Mouse (Mus musculus) heart, embryonic 11.5 days (tissue): ENCODE measurements at regions not wholly inside any gene's neighbourhood (a gene's known extent, or its start where the extent isn't known, plus 50 kb on each side); places are given as distances from the start of the nearest gene placed in this dataset.

ENCODE experiments used
- ATAC-seq: fragments of 200-750 bp; cut with Nextera tagmentation; replicated peaks from 2 replicates; pipeline ENCODE4 v1.8.0; 2017; ENCODE audit warnings: moderate library complexity; ENCODE audit not compliant: insufficient number of reproducible peaks, low FRiP score, low TSS enrichment
- H3K27ac ChIP-seq: fragments of 300-500 bp; sonication (generic); 2 replicates; pipeline ENCODE4 v1.5.1; 2014; ENCODE audit warnings: mild to moderate bottlenecking, low read depth, low read length
- H3K27me3 ChIP-seq: fragments of 300-500 bp; sonication (generic); 2 replicates; pipeline ENCODE4 v1.6.1; 2014; ENCODE audit warnings: mild to moderate bottlenecking, low read length, mixed read lengths; ENCODE audit not compliant: control insufficient read depth, insufficient read depth
- H3K36me3 ChIP-seq: fragments of 300-500 bp; sonication (generic); 2 replicates; pipeline ENCODE4 v1.6.1; 2014; ENCODE audit warnings: mild to moderate bottlenecking, low read length, moderate library complexity, mixed read lengths; ENCODE audit not compliant: control insufficient read depth, insufficient read depth
- H3K4me1 ChIP-seq: fragments of 300-500 bp; sonication (generic); 2 replicates; pipeline ENCODE4 v1.6.1; 2014; ENCODE audit warnings: low read length; ENCODE audit not compliant: control insufficient read depth, insufficient read depth
- H3K4me2 ChIP-seq: fragments of 300-500 bp; sonication (generic); 2 replicates; pipeline ENCODE4 v1.6.1; 2014; ENCODE audit warnings: mild to moderate bottlenecking, moderate library complexity
- H3K4me3 ChIP-seq: fragments of 300-500 bp; sonication (generic); 2 replicates; pipeline ENCODE4 v1.5.1; 2014; ENCODE audit warnings: low read depth, low read length
- H3K9ac ChIP-seq: fragments of 300-500 bp; sonication (generic); 2 replicates; pipeline ENCODE4 v1.6.1; 2014; ENCODE audit warnings: mild to moderate bottlenecking, low read depth, low read length, moderate library complexity
- H3K9me3 ChIP-seq: fragments of 300-500 bp; sonication (generic); replicated peaks from 2 replicates; pipeline ENCODE4 v1.6.1; 2016; ENCODE audit warnings: low read length; ENCODE audit not compliant: control insufficient read depth
- WGBS: fragments of 180-500 bp; shearing (Covaris S2); extraction: QIAGEN DNeasy Blood & Tissue Kit; methylation state at CpG from one replicate; pipeline ENCODE4 v1.1.7; 2014; ENCODE audit not compliant: insufficient replicate concordance; 5-methylcytosine and 5-hydroxymethylcytosine counted together

DNA sequence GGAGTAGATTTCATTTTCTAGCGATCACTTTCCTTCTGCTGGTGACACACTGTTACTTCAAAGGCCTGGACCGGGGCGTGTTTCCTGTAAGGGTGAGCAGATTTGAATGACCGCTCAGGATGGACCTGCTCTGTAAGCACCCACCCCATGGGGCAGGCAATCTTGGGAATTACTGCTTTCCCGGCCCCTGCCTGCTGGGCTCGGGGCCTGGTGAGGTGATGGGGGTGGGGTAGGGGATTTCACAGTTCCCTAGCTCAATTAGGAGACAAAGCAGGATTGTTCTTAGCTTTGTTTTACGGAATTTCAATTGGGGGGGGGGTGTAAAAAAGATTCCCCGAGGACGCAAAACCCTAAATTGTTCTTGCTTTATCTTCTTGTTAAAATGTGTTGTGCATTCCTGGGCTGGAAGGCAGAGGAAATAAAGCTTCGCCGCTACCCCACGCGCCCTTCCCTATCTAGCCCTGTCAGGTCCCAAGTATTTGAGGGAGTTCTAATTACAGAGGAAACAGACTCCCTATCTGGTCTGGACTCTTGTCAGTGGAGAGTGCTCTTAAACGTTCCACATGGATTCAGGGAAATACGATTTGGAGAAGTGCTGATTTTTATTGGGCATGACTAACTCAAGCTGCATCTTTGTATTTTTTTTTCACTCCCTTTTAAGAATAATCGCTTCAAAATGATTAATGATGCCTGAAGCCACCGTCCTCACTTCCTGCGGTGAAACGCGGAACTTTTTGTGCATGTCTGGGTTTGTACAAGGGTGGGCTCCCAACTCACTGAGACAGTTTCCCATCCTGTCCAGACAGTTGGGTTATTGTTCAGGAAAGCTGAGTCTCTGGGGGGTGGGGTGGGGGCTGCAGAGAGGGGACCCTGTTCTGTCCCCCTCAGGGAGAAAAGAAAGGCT lies 194.3 kb downstream of the Enc1 start:
- peak; percentile 68 for ATAC-seq
- peak overlapping the region; percentile 46 for H3K4me3 ChIP-seq
- H3K9me3 ChIP-seq, result no peaks in the 10 kb centered on the region
- 1% methylated on average over 20 of the region's 20 CpGs for WGBS
- no peaks in the 10 kb centered on the region for H3K36me3 ChIP-seq
- peaks cover 49% of the 10 kb centered on the region for H3K4me1 ChIP-seq
- H3K4me2 ChIP-seq, result peak overlapping the region; percentile 87
- peak overlapping the region; percentile 84 for H3K27ac ChIP-seq
- peak overlapping the region; percentile 74 for H3K9ac ChIP-seq
- no peaks in the 10 kb centered on the region for H3K27me3 ChIP-seq

DNA sequence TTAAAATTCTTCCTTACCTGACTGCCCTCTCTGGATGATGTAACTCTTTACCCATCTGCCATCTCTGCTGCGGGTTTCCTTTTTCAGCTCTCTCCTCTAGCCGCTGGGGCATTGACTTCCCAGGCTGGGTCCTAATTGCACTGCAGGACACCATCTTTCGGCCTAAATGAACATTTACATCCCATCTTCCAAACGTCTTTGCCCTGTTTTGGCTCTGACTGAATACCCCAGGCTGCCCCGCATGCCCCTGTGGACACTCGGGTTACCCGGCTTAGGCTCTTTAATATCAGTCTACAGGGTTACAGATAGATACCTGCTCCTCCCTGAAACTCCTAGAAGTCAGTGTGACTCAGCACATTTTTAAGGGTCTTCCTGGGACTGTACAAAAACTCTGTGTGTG lies 193.3 kb downstream of the Enc1 start:
- Histone ChIP-seq H3K9me3 (no peaks in the 10 kb centered on the region), H3K9ac (no peak overlapping the region), H3K4me2 (no peak overlapping the region), H3K4me3 (no peak overlapping the region), H3K36me3 (no peaks in the 10 kb centered on the region), H3K27ac (no peak overlapping the region), H3K4me1 (peaks cover 41% of the 10 kb centered on the region), H3K27me3 (no peaks in the 10 kb centered on the region)
- 45% methylated on average over 7 of the region's 7 CpGs for WGBS
- no peak for ATAC-seq

GRCm38 (mm10) chr13:97432627-97433026 lies 191.7 kb downstream of the Enc1 start:
- 30% methylated on average over 4 of the region's 4 CpGs for WGBS
- H3K9me3 ChIP-seq, result no peaks in the 10 kb centered on the region

DNA sequence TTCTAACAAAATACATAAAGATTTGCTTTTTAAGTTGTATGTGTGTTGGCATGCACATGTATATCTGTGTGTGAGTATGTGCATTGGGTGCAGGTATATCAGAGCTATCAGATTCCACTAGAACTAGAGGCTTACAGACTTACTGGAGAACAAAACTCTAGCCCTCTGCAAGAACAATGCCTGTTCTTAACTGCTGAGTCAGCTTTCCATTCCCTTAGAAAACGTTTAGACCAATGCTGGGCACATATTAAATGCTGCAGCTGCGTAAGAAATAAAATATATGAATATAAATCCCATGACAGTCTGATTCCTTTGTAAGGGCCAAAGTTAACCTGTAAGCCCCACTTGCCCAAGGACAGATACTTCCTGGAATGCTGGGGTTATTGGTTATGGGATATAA lies 190.0 kb downstream of the Enc1 start:
- H3K9me3 ChIP-seq, result no peaks in the 10 kb centered on the region
- no peak overlapping the region for H3K4me3 ChIP-seq
- no peak overlapping the region for H3K4me2 ChIP-seq
- H3K27me3 ChIP-seq, result no peaks in the 10 kb centered on the region
- H3K36me3 ChIP-seq, result no peaks in the 10 kb centered on the region
- 54% methylated on average over 2 of the region's 2 CpGs for WGBS
- no peak overlapping the region for H3K9ac ChIP-seq
- no peak for ATAC-seq
- H3K4me1 ChIP-seq, result peaks cover 18% of the 10 kb centered on the region
- H3K27ac ChIP-seq, result no peak overlapping the region

More at GRCm38 (mm10) chr13:97432627-97433026, 191.7 kb downstream of the Enc1 start:
- Histone ChIP-seq H3K9ac (no peak overlapping the region), H3K27me3 (no peaks in the 10 kb centered on the region), H3K4me2 (no peak overlapping the region), H3K4me1 (peaks cover 33% of the 10 kb centered on the region), H3K36me3 (no peaks in the 10 kb centered on the region), H3K4me3 (no peak overlapping the region), H3K27ac (no peak overlapping the region)
- no peak for ATAC-seq

DNA sequence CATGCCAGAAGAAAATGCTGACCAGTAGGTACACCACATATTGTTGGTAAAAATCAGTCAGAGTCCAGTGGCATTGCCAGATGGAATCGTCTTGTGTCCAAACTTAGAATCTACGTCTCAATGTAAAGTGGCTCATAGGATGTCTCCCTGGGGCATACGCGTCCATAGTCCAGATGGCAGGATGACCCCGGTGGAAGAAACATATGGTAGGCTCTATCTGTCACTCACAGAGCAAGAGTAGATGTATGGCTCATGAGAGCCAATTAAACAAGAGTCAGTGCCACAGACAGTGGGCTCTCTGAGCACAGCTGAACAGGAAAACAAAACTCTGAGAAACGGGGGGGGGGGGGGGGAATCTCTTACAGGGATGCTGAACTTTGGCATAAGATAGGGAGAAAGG lies 187.3 kb downstream of the Enc1 start:
- no peaks in the 10 kb centered on the region for H3K9me3 ChIP-seq
- H3K4me3 ChIP-seq, result no peak overlapping the region
- no peak overlapping the region for H3K9ac ChIP-seq
- H3K27me3 ChIP-seq, result no peaks in the 10 kb centered on the region
- ATAC-seq, result no peak
- no peaks in the 10 kb centered on the region for H3K36me3 ChIP-seq
- H3K4me1 ChIP-seq, result no peaks in the 10 kb centered on the region
- H3K27ac ChIP-seq, result no peak overlapping the region
- H3K4me2 ChIP-seq, result no peak overlapping the region
- 69% methylated on average over 6 of the region's 6 CpGs for WGBS

DNA sequence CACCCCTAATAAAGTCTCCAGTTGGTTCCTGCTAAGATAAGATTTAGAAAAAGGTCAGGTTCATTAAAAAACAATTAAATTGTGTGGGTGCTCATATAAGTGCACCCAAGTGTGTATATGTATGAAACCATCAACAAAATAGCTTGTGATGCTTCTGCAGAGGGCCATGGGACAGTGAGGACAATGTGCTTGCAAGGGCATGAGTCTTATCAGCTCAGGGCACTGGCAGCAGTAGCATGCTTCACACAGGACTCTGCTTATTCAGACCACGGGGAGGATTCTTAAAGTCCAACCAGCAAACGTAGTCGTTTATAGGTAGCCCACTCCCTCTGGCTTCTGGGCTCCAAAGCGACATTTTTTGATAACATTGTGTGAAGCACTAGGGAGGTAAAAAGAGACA lies 186.6 kb downstream of the Enc1 start:
- no peak overlapping the region for H3K27ac ChIP-seq
- H3K4me2 ChIP-seq, result no peak overlapping the region
- no peak overlapping the region for H3K4me3 ChIP-seq
- no peaks in the 10 kb centered on the region for H3K9me3 ChIP-seq
- no peak for ATAC-seq
- no peaks in the 10 kb centered on the region for H3K27me3 ChIP-seq
- H3K36me3 ChIP-seq, result no peaks in the 10 kb centered on the region
- H3K9ac ChIP-seq, result no peak overlapping the region
- no peaks in the 10 kb centered on the region for H3K4me1 ChIP-seq
- 35% methylated on average over 4 of the region's 4 CpGs for WGBS

DNA sequence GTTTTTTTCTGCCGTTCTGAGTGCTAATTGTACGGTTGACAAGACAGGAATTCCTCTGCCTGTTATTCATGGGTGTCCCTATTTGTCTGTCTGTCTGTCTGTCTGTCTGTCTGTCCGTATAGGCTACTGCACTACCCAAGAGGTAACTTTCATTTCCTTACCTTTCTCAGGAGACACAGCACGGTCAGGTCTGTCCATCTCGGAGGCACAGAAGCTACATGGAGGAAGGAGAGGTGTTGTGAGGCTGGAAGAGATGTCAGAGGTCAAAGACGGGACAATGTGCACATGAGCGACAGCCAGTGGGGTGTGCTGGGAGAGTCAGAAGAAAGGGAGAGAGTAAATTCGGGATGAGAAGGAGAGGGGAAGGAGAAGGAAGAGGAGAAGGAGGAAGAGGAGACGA lies 184.8 kb downstream of the Enc1 start:
- Histone ChIP-seq H3K27me3 (no peaks in the 10 kb centered on the region), H3K9ac (no peak overlapping the region), H3K36me3 (no peaks in the 10 kb centered on the region), H3K9me3 (no peaks in the 10 kb centered on the region), H3K27ac (no peak overlapping the region), H3K4me1 (no peaks in the 10 kb centered on the region), H3K4me2 (no peak overlapping the region), H3K4me3 (no peak overlapping the region)
- no peak for ATAC-seq
- 75% methylated on average over 9 of the region's 9 CpGs for WGBS

- ATAC-seq, result no peak
- no peak overlapping the region for H3K4me3 ChIP-seq
- WGBS, result 55% methylated on average over 6 of the region's 6 CpGs
- no peak overlapping the region for H3K9ac ChIP-seq
- no peaks in the 10 kb centered on the region for H3K4me1 ChIP-seq
- H3K27me3 ChIP-seq, result no peaks in the 10 kb centered on the region
- H3K27ac ChIP-seq, result no peak overlapping the region
- H3K9me3 ChIP-seq, result no peaks in the 10 kb centered on the region
- no peaks in the 10 kb centered on the region for H3K36me3 ChIP-seq
- H3K4me2 ChIP-seq, result no peak overlapping the region
Observed at GRCm38 (mm10) chr13:97423911-97424310, 183.0 kb downstream of the Enc1 start.

DNA sequence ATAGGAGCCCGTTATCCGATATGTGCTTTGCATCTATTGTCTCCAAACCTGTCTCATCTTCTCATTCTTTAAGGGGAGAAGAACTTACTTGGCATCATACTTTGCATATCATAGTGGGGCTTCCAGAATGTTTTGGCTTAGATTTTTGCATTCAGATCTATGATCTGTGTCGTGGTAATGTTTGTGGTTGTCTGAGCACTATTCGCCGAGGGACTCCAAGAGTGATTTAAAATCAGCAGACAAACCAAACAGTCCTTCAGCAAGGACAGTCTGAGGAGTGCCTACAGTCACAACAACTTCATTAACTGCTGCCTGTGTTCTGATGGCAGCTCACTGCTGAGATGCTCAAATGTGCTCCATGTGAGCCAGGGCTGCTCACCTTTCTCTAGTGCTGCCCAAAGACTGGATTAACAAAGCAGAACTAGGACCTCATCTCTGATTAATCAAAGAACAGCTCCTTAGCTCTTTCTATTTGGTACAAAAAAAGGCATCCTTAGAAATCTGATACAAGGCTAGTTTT lies 182.5 kb downstream of the Enc1 start:
- ATAC-seq, result no peak
- H3K4me3 ChIP-seq, result no peak overlapping the region
- H3K27ac ChIP-seq, result no peak overlapping the region
- H3K9ac ChIP-seq, result no peak overlapping the region
- H3K36me3 ChIP-seq, result no peaks in the 10 kb centered on the region
- H3K4me1 ChIP-seq, result no peaks in the 10 kb centered on the region
- WGBS, result 88% methylated on average over 5 of the region's 5 CpGs
- H3K4me2 ChIP-seq, result no peak overlapping the region
- no peaks in the 10 kb centered on the region for H3K9me3 ChIP-seq
- no peaks in the 10 kb centered on the region for H3K27me3 ChIP-seq
